Mouse (Mus musculus): ENCODE measurements around the gene Snap23. TPM values are rescaled to one million over a fixed set of nuclear protein-coding genes. Genes with fewer than 3 reads are reported as not detected.

Snap23 gene
- polyA plus RNA-seq, 1 experiment from 2014 or later = 53.8 TPM

DNA sequence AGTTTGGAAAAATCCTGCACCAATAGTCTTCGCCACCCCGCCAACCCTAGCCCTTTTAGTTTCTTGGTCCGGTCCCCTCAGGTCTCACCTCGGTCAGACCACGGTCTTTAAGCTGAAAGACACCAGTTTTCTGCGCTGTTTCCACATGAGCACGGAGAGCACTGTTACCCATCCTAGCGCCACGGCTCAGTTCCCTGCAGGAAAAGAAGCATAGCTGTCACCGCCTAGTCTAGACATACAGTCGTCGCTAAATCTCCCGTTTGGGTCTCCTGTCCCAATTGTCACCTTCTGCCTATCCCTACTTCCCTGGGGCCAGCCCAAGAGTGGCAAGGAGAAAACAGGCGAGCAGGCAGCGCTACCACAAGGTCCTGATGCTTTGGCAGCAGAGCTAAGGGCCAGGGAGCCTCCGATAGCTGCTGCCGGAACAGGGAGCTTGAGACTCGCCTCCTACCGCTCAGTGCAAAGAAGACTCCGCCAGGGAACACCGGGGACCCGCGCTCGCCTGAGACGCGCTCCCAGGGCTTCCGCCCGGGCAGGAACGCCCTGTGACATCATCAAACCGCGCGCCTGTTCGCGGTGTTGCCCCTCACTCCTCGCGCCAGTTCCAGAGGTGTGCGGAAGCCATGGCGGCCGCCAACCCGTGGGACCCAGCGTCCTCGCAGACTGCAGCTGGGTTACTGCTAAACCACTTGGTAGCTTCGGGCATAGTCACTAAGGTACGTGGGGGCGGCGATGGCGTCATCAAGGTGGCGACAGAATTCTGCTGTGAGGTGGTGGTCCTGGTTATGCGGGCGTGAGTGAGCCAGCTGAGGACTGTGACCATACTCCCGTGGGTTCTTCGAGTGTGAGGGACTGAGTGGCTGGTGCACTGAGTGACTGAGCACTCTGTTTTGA is 41.6 kb downstream of the Snap23 start, which contains the start of the genes Haus2 and Lrrc57:
Gene Haus2, plus strand, starts transcription at position 554 of the 894 bp plus-strand sequence.
Gene Lrrc57, minus strand, starts transcription at position 691 of the 894 bp plus-strand sequence.
- H3K4me1 ChIP-seq (ENCODE audit: control insufficient read depth, insufficient read depth, low read length) = peaks cover 17% of the 10 kb centered on the region
- under 1% methylated on average over 52 of the region's 52 CpGs for WGBS
- H3K36me3 ChIP-seq (ENCODE audit: control insufficient read depth, insufficient read depth) = peaks cover 14% of the 10 kb centered on the region; the same call in 1 of the 2 replicates
- H3K4me3 ChIP-seq (ENCODE audit: low read length) = peak within 1 kb of the TSS; percentile 71
- no peaks in the 10 kb centered on the region for H3K9me3 ChIP-seq (replicated peaks; ENCODE audit: control insufficient read depth, low read length)
- ATAC-seq (replicated peaks; ENCODE audit: extremely low read depth, insufficient read depth, low FRiP score) = peak; percentile 94
- H3K27ac ChIP-seq (ENCODE audit: low read length) = peak within 1 kb of the TSS; percentile 82
- H3K27me3 ChIP-seq (ENCODE audit: control insufficient read depth, insufficient read depth, low read length) = no peaks in the 10 kb centered on the region
- H3K4me2 ChIP-seq (ENCODE audit: low read depth, low read length) = peak within 1 kb of the TSS; percentile 77
- H3K9ac ChIP-seq (ENCODE audit: low read length) = peak within 1 kb of the TSS; percentile 80

- WGBS = 83% methylated on average over 5 of the region's 5 CpGs
- no peaks in the 10 kb centered on the region for H3K27me3 ChIP-seq (ENCODE audit: control insufficient read depth, insufficient read depth, low read length)
- ATAC-seq (replicated peaks; ENCODE audit: extremely low read depth, insufficient read depth, low FRiP score) = no peak
- H3K4me2 ChIP-seq (ENCODE audit: low read depth, low read length) = no peak overlapping the region
- no peak overlapping the region for H3K27ac ChIP-seq (ENCODE audit: low read length)
- no peak overlapping the region for H3K9ac ChIP-seq (ENCODE audit: low read length)
- H3K9me3 ChIP-seq (replicated peaks; ENCODE audit: control insufficient read depth, low read length) = no peaks in the 10 kb centered on the region
- H3K36me3 ChIP-seq (ENCODE audit: control insufficient read depth, insufficient read depth) = peaks cover 27% of the 10 kb centered on the region
- H3K4me1 ChIP-seq (ENCODE audit: control insufficient read depth, insufficient read depth, low read length) = no peaks in the 10 kb centered on the region
- H3K4me3 ChIP-seq (ENCODE audit: low read length) = no peak overlapping the region
These were observed 49.0 kb downstream of the Snap23 start for GRCm38 (mm10) chr2:120616279-120617163.

DNA sequence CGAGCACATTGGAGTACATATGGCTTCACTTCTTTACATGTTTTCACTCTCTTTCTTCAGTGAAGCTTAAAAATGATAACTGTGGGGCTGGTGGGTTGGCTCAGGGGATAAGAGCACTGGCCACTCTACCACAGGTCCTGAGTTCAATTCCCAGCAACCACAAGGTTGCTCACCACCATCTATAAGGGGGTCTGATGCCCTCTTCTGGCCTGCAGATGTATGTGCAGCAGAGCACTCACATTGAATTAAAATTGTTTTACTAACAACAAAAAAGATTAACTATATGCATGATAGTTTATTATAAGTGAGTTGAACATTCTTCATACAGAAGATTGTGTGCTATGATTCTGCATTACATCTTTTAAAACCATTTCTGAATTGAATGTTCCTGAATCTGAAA is 52.1 kb downstream of the Snap23 start:
- H3K27me3 ChIP-seq (ENCODE audit: control insufficient read depth, insufficient read depth, low read length) = no peaks in the 10 kb centered on the region
- H3K9ac ChIP-seq (ENCODE audit: low read length) = no peak overlapping the region
- no peak for ATAC-seq (replicated peaks; ENCODE audit: extremely low read depth, insufficient read depth, low FRiP score)
- WGBS = 100% methylated on average over 1 of the region's 1 CpGs
- H3K4me2 ChIP-seq (ENCODE audit: low read depth, low read length) = no peak overlapping the region
- no peaks in the 10 kb centered on the region for H3K4me1 ChIP-seq (ENCODE audit: control insufficient read depth, insufficient read depth, low read length)
- H3K4me3 ChIP-seq (ENCODE audit: low read length) = no peak overlapping the region
- no peak overlapping the region for H3K27ac ChIP-seq (ENCODE audit: low read length)
- H3K36me3 ChIP-seq (ENCODE audit: control insufficient read depth, insufficient read depth) = peaks cover 21% of the 10 kb centered on the region
- no peaks in the 10 kb centered on the region for H3K9me3 ChIP-seq (replicated peaks; ENCODE audit: control insufficient read depth, low read length)

GRCm38 (mm10) chr2:120622920-120623319 is 55.4 kb downstream of the Snap23 start:
- Histone ChIP-seq H3K36me3 (ENCODE audit: control insufficient read depth, insufficient read depth) (peaks cover 8% of the 10 kb centered on the region), H3K4me2 (ENCODE audit: low read depth, low read length) (no peak overlapping the region), H3K27me3 (ENCODE audit: control insufficient read depth, insufficient read depth, low read length) (no peaks in the 10 kb centered on the region), H3K27ac (ENCODE audit: low read length) (no peak overlapping the region), H3K9ac (ENCODE audit: low read length) (no peak overlapping the region), H3K9me3 (replicated peaks; ENCODE audit: control insufficient read depth, low read length) (no peaks in the 10 kb centered on the region), H3K4me1 (ENCODE audit: control insufficient read depth, insufficient read depth, low read length) (no peaks in the 10 kb centered on the region), H3K4me3 (ENCODE audit: low read length) (no peak overlapping the region)
- no peak for ATAC-seq (replicated peaks; ENCODE audit: extremely low read depth, insufficient read depth, low FRiP score)

- Histone ChIP-seq H3K4me1 (ENCODE audit: control insufficient read depth, insufficient read depth, low read length) (peaks cover 21% of the 10 kb centered on the region), H3K9me3 (replicated peaks; ENCODE audit: control insufficient read depth, low read length) (no peaks in the 10 kb centered on the region), H3K9ac (ENCODE audit: low read length) (peak overlapping the region; percentile 57), H3K27ac (ENCODE audit: low read length) (peak overlapping the region; percentile 42; the same call in 1 of the 2 replicates), H3K4me3 (ENCODE audit: low read length) (peak overlapping the region; percentile 75), H3K36me3 (ENCODE audit: control insufficient read depth, insufficient read depth) (peaks cover 3% of the 10 kb centered on the region), H3K4me2 (ENCODE audit: low read depth, low read length) (peak overlapping the region; percentile 66), H3K27me3 (ENCODE audit: control insufficient read depth, insufficient read depth, low read length) (no peaks in the 10 kb centered on the region)
- whole genome bisulfite sequencing = 24% methylated on average over 10 of the region's 10 CpGs
- ATAC-seq (replicated peaks; ENCODE audit: extremely low read depth, insufficient read depth, low FRiP score) = no peak
These were observed 60.8 kb downstream of the Snap23 start for GRCm38 (mm10) chr2:120628076-120628865.

DNA sequence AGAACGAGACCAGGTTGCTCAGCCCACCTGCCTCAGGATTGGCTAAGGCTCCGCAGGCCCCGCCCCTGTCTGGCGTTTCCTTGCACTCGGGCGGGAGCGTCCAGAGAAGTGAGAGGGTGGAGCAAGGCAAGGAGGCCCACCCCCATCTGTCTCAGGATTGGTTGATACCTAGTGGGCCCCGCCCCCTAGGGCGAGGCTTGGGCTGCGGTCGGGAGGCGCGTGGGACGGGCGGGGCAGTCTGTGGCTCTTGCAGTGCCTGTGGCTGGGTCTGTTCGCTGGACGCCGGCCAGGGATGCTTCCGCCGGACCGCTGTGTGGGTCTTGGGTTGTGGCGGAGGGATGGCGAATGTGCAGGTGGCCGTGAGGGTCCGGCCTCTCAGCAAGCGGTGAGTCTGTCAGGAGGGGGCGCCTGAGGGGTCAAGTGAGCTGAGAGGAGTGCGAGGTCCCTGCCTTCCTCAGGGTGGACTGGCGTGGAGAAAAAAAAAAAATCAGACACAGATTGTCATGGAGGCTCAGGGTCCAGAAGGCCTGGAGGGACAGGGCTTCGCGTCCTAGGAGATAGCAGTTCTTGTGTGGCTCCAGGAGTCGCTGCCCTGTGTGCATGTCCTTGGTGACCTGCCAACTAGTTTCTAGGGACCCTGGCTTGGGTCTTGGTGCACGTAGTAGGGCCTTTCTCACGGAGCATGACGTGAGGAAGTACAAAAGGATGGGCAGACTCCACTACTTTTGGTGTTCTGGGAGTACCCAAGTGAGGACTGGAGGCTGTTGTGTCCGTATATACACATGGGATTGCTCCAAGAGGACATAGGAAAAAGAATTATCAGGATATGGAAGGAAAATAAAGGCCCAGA is 61.6 kb downstream of the Snap23 start, which contains the start of gene Stard9:
Gene Stard9, plus strand, starts transcription at position 236 of the 850 bp plus-strand sequence.
- ATAC-seq (replicated peaks; ENCODE audit: extremely low read depth, insufficient read depth, low FRiP score) = peak; percentile 100

GRCm38 (mm10) chr2:120630246-120630645 is 62.8 kb downstream of the Snap23 start:
- H3K4me1 ChIP-seq (ENCODE audit: control insufficient read depth, insufficient read depth, low read length) = peaks cover 21% of the 10 kb centered on the region
- no peaks in the 10 kb centered on the region for H3K27me3 ChIP-seq (ENCODE audit: control insufficient read depth, insufficient read depth, low read length)
- peak overlapping the region; percentile 81 for H3K4me2 ChIP-seq (ENCODE audit: low read depth, low read length)
- 69% methylated on average over 2 of the region's 2 CpGs for WGBS
- H3K36me3 ChIP-seq (ENCODE audit: control insufficient read depth, insufficient read depth) = peaks cover 10% of the 10 kb centered on the region
- H3K9ac ChIP-seq (ENCODE audit: low read length) = no peak overlapping the region
- ATAC-seq (replicated peaks; ENCODE audit: extremely low read depth, insufficient read depth, low FRiP score) = no peak
- H3K9me3 ChIP-seq (replicated peaks; ENCODE audit: control insufficient read depth, low read length) = no peaks in the 10 kb centered on the region
- no peak overlapping the region; the same call in 1 of the 2 replicates for H3K4me3 ChIP-seq (ENCODE audit: low read length)
- no peak overlapping the region for H3K27ac ChIP-seq (ENCODE audit: low read length)

More for the DNA sequence above, 61.6 kb downstream of the Snap23 start, which contains the start of gene Stard9:
- peak within 1 kb of the TSS; percentile 75 for H3K27ac ChIP-seq (ENCODE audit: low read length)
- H3K27me3 ChIP-seq (ENCODE audit: control insufficient read depth, insufficient read depth, low read length) = no peaks in the 10 kb centered on the region
- H3K4me2 ChIP-seq (ENCODE audit: low read depth, low read length) = peak within 1 kb of the TSS; percentile 81
- peak within 1 kb of the TSS; percentile 78 for H3K9ac ChIP-seq (ENCODE audit: low read length)
- WGBS = 3% methylated on average over 36 of the region's 36 CpGs
- peaks cover 21% of the 10 kb centered on the region for H3K4me1 ChIP-seq (ENCODE audit: control insufficient read depth, insufficient read depth, low read length)
- H3K4me3 ChIP-seq (ENCODE audit: low read length) = peak within 1 kb of the TSS; percentile 75
- H3K9me3 ChIP-seq (replicated peaks; ENCODE audit: control insufficient read depth, low read length) = no peaks in the 10 kb centered on the region
- H3K36me3 ChIP-seq (ENCODE audit: control insufficient read depth, insufficient read depth) = peaks cover 7% of the 10 kb centered on the region

All from heart, embryonic 16.5 days (tissue).